15 mouse cellular contexts compared by ENCODE assay signal in the genomic region with DNA sequence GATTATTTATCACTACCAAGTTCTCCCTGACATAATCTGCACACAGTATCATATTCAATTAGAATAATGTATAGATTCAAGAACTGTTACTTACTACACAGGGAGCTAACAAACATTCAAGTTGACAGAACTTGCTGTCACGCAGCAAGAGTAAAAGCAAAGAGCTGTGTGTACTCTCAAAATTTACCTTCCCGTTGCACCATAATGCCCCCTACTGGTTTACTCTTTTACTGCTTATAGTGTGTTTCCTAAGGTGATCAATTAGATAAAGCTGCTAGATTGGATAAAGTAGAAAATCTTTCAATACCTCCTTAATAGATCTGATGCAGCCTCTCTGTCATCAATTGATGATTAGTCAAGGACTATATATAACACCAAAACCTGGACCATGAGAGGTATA.
DNase-seq lines count a peak whose midpoint lies in the region; ATAC-seq and TF ChIP-seq lines count a peak whose summit lies in the region.
"Had no signal": no experiment of that assay in that cellular context is flagged by ENCODE, and none has a peak within 500 bp of the region (broad histone marks: within the 10 kb centered on the region; RNA-seq: fewer than 3 reads in every experiment).

No protein-coding gene starts in this region.

- DNase-seq in cerebellum, adult 9-10 months: peak; percentile 5
- no peak for DNase-seq in cerebellum, postnatal 25 days
- no peak for DNase-seq in hindbrain, postnatal 0 days (ENCODE audit: low spot score)
- DNase-seq in midbrain, embryonic 11.5 days (ENCODE audit: low spot score, missing footprints): peak; percentile 85
- DNase-seq in frontal cortex, postnatal 14 days (ENCODE audit: low spot score in 2 of 2): no peak
- DNase-seq in neural tube, embryonic 10.5 days (ENCODE audit: extremely low spot score, low spot score): no peak
- DNase-seq: adrenal gland, adult 2 months; gastrocnemius, postnatal 25 days; kidney, adult 9 months; lung, adult 2 months had no signal

- H3K4me2 ChIP-seq in hindbrain, postnatal 0 days (ENCODE audit: low read depth, low read length): no peak overlapping the region
- H3K4me2 ChIP-seq in hindbrain, embryonic 12.5 days (replicated peaks): no peak overlapping the region
- no peak overlapping the region for H3K4me2 ChIP-seq in midbrain, embryonic 11.5 days
- no peak overlapping the region for H3K4me2 ChIP-seq in midbrain, embryonic 15.5 days
- H3K4me2 ChIP-seq: embryonic facial prominence, embryonic 13.5 days; hindbrain, embryonic 13.5 days had no signal

- no peak overlapping the region for H3K4me3 ChIP-seq in hindbrain, postnatal 0 days (ENCODE audit: low read length)
- no peak overlapping the region for H3K4me3 ChIP-seq in hindbrain, embryonic 12.5 days
- H3K4me3 ChIP-seq in midbrain, embryonic 11.5 days (ENCODE audit: low read depth, low read length): no peak overlapping the region
- H3K4me3 ChIP-seq in midbrain, embryonic 15.5 days: no peak overlapping the region
- H3K4me3 ChIP-seq: embryonic facial prominence, embryonic 13.5 days; hindbrain, embryonic 13.5 days; limb, embryonic 10.5 days had no signal

- no peaks in the 10 kb centered on the region for H3K36me3 ChIP-seq in hindbrain, postnatal 0 days (ENCODE audit: insufficient read depth, low read length)
- no peaks in the 10 kb centered on the region for H3K36me3 ChIP-seq in hindbrain, embryonic 12.5 days
- no peaks in the 10 kb centered on the region for H3K36me3 ChIP-seq in midbrain, embryonic 11.5 days (ENCODE audit: control insufficient read depth, insufficient read depth, low read length)
- H3K36me3 ChIP-seq in midbrain, embryonic 15.5 days (replicated peaks): no peaks in the 10 kb centered on the region
- H3K36me3 ChIP-seq: embryonic facial prominence, embryonic 13.5 days; hindbrain, embryonic 13.5 days; limb, embryonic 10.5 days had no signal

- H3K27ac ChIP-seq in hindbrain, postnatal 0 days: no peak overlapping the region
- H3K27ac ChIP-seq in hindbrain, embryonic 12.5 days: no peak overlapping the region
- no peak overlapping the region for H3K27ac ChIP-seq in midbrain, embryonic 11.5 days (ENCODE audit: low read depth, low read length)
- H3K27ac ChIP-seq in midbrain, embryonic 15.5 days: no peak overlapping the region
- H3K27ac ChIP-seq: embryonic facial prominence, embryonic 13.5 days; hindbrain, embryonic 13.5 days; limb, embryonic 10.5 days had no signal

- no peaks in the 10 kb centered on the region for H3K27me3 ChIP-seq in hindbrain, postnatal 0 days (ENCODE audit: insufficient read depth, low read length)
- no peaks in the 10 kb centered on the region for H3K27me3 ChIP-seq in hindbrain, embryonic 12.5 days
- no peaks in the 10 kb centered on the region for H3K27me3 ChIP-seq in midbrain, embryonic 11.5 days (ENCODE audit: control insufficient read depth, insufficient read depth, low read length)
- H3K27me3 ChIP-seq in midbrain, embryonic 15.5 days (replicated peaks): no peaks in the 10 kb centered on the region
- H3K27me3 ChIP-seq: embryonic facial prominence, embryonic 13.5 days; hindbrain, embryonic 13.5 days had no signal

- 56% methylated on average over 2 of the region's 2 CpGs for WGBS in hindbrain, postnatal 0 days
- 58% methylated on average over 2 of the region's 2 CpGs for WGBS in hindbrain, embryonic 12.5 days
- WGBS in midbrain, embryonic 11.5 days: 62% methylated on average over 2 of the region's 2 CpGs
- WGBS in midbrain, embryonic 15.5 days: 49% methylated on average over 2 of the region's 2 CpGs

- no peaks in the 10 kb centered on the region for H3K4me1 ChIP-seq in hindbrain, postnatal 0 days (ENCODE audit: insufficient read depth, low read length)
- 0 out of 2 replicates have a peak, but pooled peaks cover 4% of the 10 kb centered on the region for H3K4me1 ChIP-seq in hindbrain, embryonic 12.5 days
- H3K4me1 ChIP-seq in midbrain, embryonic 11.5 days (ENCODE audit: control insufficient read depth, insufficient read depth, low read length): no peaks in the 10 kb centered on the region
- H3K4me1 ChIP-seq in midbrain, embryonic 15.5 days: peaks cover 3% of the 10 kb centered on the region; the same call in 1 of the 2 replicates
- H3K4me1 ChIP-seq: embryonic facial prominence, embryonic 13.5 days; limb, embryonic 10.5 days had no signal

- H3K9ac ChIP-seq in hindbrain, postnatal 0 days (replicated peaks; ENCODE audit: low read length): no peak overlapping the region
- no peak overlapping the region for H3K9ac ChIP-seq in hindbrain, embryonic 12.5 days
- no peak overlapping the region for H3K9ac ChIP-seq in midbrain, embryonic 11.5 days (ENCODE audit: low read length)
- H3K9ac ChIP-seq in midbrain, embryonic 15.5 days: no peak overlapping the region
- H3K9ac ChIP-seq: embryonic facial prominence, embryonic 13.5 days; hindbrain, embryonic 13.5 days had no signal

- 0 out of 2 replicates have a peak, but pooled peaks have one; percentile 18 for TF ChIP-seq CTCF in hindbrain, postnatal 0 days (IDR thresholded peaks at IDR 0.05; ENCODE audit: low read depth)

- ATAC-seq in hindbrain, postnatal 0 days: no peak
- ATAC-seq in hindbrain, embryonic 12.5 days (ENCODE audit: low FRiP score): no peak
- no peak for ATAC-seq in midbrain, embryonic 11.5 days (ENCODE audit: low FRiP score)
- ATAC-seq in midbrain, embryonic 15.5 days (replicated peaks): no peak

- H3K9me3 ChIP-seq in hindbrain, postnatal 0 days (ENCODE audit: low read length): no peaks in the 10 kb centered on the region
- no peaks in the 10 kb centered on the region for H3K9me3 ChIP-seq in hindbrain, embryonic 12.5 days (replicated peaks)
- H3K9me3 ChIP-seq in midbrain, embryonic 11.5 days (ENCODE audit: control insufficient read depth, low read length): no peaks in the 10 kb centered on the region
- no peaks in the 10 kb centered on the region for H3K9me3 ChIP-seq in midbrain, embryonic 15.5 days
- H3K9me3 ChIP-seq: embryonic facial prominence, embryonic 13.5 days; hindbrain, embryonic 13.5 days; limb, embryonic 10.5 days had no signal

Comparison
In these comparisons a context has a peak if more than half of its experiments do, and no peak if none do; other contexts are left out.
1. DNase-seq: peak in cerebellum, adult 9-10 months (single experiment) and midbrain, embryonic 11.5 days (single experiment); none in cerebellum, postnatal 25 days (0 of 2), hindbrain, postnatal 0 days (single experiment), frontal cortex, postnatal 14 days (0 of 2) and neural tube, embryonic 10.5 days (single experiment).